Mouse (Mus musculus): Measurements from ENCODE around the gene Unk.

The Unk gene

DNA sequence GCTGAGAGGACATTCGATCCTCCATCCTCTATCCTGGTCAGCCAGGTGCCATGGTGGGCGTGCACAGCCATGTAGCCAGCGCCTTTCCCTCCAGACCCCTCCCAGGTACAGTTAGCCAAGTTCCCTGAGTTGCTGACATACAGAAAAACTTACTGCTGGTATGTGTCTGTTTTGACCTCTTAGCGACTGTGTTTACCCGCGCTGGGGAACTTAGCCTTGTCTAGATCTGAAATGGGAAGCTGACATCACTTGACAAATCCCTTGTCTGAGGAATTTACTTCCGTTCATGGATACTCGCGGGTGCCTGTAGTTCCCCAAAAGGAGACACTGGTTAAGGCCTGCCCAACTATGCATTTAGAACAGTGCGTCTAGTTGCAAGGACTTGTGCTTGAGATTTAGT, 80.4 kb downstream of the Unk start:
- DNase-seq = no peak
